Mouse (Mus musculus) forebrain, embryonic 13.5 days (tissue): ENCODE measurements around the gene Serpinb11. TPM values are rescaled to one million over a fixed set of nuclear protein-coding genes. Genes with fewer than 3 reads are reported as not detected.

Experiments
- ATAC-seq: fragments of 200-750 bp; cut with Nextera tagmentation; 2 replicates; pipeline ENCODE4 v1.8.0; 2017
- H3K27ac ChIP-seq: fragments of 300-500 bp; sonication (generic); 2 replicates; pipeline ENCODE4 v1.5.1; 2015; ENCODE audit warnings: inconsistent platforms, mild to moderate bottlenecking, moderate library complexity
- H3K27me3 ChIP-seq: fragments of 300-500 bp; sonication (generic); 2 replicates; pipeline ENCODE4 v1.6.1; 2015; ENCODE audit warnings: mild to moderate bottlenecking, inconsistent platforms
- H3K36me3 ChIP-seq: fragments of 300-500 bp; sonication (generic); 2 replicates; pipeline ENCODE4 v1.6.1; 2015; ENCODE audit warnings: mild to moderate bottlenecking, inconsistent platforms; ENCODE audit not compliant: poor library complexity, severe bottlenecking
- H3K4me1 ChIP-seq: fragments of 300-500 bp; sonication (generic); 2 replicates; pipeline ENCODE4 v1.6.1; 2015; ENCODE audit warnings: inconsistent platforms
- H3K4me2 ChIP-seq: fragments of 300-500 bp; sonication (generic); 2 replicates; pipeline ENCODE4 v1.6.1; 2015; ENCODE audit warnings: inconsistent platforms, mild to moderate bottlenecking, moderate library complexity
- H3K4me3 ChIP-seq: fragments of 300-500 bp; sonication (generic); 2 replicates; pipeline ENCODE4 v1.5.1; 2015; ENCODE audit warnings: mild to moderate bottlenecking, inconsistent platforms
- H3K9ac ChIP-seq: fragments of 300-500 bp; sonication (generic); 2 replicates; pipeline ENCODE4 v1.6.1; 2015; ENCODE audit warnings: mild to moderate bottlenecking, inconsistent platforms
- H3K9me3 ChIP-seq: fragments of 300-500 bp; sonication (generic); replicated peaks from 2 replicates; pipeline ENCODE4 v1.6.1; 2016; ENCODE audit warnings: inconsistent platforms
- WGBS: fragments of 180-500 bp; shearing (Covaris S2); methylation state at CpG from one replicate; pipeline ENCODE4 v1.1.7; 2015; 5-methylcytosine and 5-hydroxymethylcytosine counted together
- polyA plus RNA-seq: library from polyadenylated mRNA; unstranded; fragments of >200 nt; fragmentation: Nextera tagmentation; extraction: Ambion mirVana; gene quantifications from 2 replicates; pipeline ENCODE4 v1.2.1, GENCODE M21; 2015

The Serpinb11 gene
- not detected in 2 replicates for polyA plus RNA-seq

DNA sequence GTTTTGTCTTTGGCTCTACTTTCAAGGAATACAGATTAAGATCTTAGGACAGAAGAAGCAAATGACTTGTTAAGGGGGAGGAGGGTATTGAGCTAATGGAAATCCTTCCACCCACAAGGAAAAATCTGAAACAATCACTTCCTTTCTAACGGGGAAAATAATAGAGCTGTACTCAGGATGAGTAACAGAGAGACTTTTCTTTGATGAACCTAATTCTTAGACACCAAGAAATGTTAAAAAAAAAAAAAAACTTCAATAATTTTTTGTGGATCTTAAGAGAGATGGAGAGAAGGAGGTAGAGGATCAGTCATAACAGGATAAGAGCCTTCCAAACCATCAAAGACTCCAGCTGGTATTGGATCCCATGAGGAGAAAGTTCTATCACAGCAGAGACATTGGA lies at the start of gene Serpinb11:
Serpinb11 (plus strand) TSS at position 301 of the 400 bp plus-strand sequence.
- no peaks in the 10 kb centered on the region for H3K27me3 ChIP-seq
- H3K4me3 ChIP-seq, result no peak within 1 kb of the TSS
- H3K9me3 ChIP-seq, result no peaks in the 10 kb centered on the region
- H3K36me3 ChIP-seq, result no peaks in the 10 kb centered on the region
- no peak within 1 kb of the TSS for H3K27ac ChIP-seq
- no peak within 1 kb of the TSS for H3K4me2 ChIP-seq
- 30% methylated on average over 1 of the region's 1 CpGs for whole genome bisulfite sequencing
- H3K9ac ChIP-seq, result no peak within 1 kb of the TSS
- ATAC-seq, result no peak
- H3K4me1 ChIP-seq, result no peaks in the 10 kb centered on the region

- Histone ChIP-seq H3K27ac (no peak overlapping the region), H3K27me3 (no peaks in the 10 kb centered on the region), H3K9ac (no peak overlapping the region), H3K4me2 (no peak overlapping the region), H3K4me3 (no peak overlapping the region), H3K4me1 (no peaks in the 10 kb centered on the region), H3K9me3 (no peaks in the 10 kb centered on the region), H3K36me3 (no peaks in the 10 kb centered on the region)
- ATAC-seq, result no peak
These were observed 15.0 kb upstream of the Serpinb11 start for GRCm38 (mm10) chr1:107345979-107346378.

GRCm38 (mm10) chr1:107346788-107347187 lies 14.2 kb upstream of the Serpinb11 start:
- no peaks in the 10 kb centered on the region for H3K27me3 ChIP-seq
- WGBS, result 94% methylated on average over 2 of the region's 2 CpGs

GRCm38 (mm10) chr1:107350392-107350791 lies 10.6 kb upstream of the Serpinb11 start:
- H3K9me3 ChIP-seq, result no peaks in the 10 kb centered on the region
- ATAC-seq, result no peak
- no peak overlapping the region for H3K4me2 ChIP-seq
- H3K9ac ChIP-seq, result no peak overlapping the region
- no peak overlapping the region for H3K4me3 ChIP-seq
- H3K27me3 ChIP-seq, result no peaks in the 10 kb centered on the region
- H3K4me1 ChIP-seq, result no peaks in the 10 kb centered on the region
- no peak overlapping the region for H3K27ac ChIP-seq
- no peaks in the 10 kb centered on the region for H3K36me3 ChIP-seq
- 69% methylated on average over 3 of the region's 3 CpGs for WGBS

More at GRCm38 (mm10) chr1:107346788-107347187, 14.2 kb upstream of the Serpinb11 start:
- no peak overlapping the region for H3K9ac ChIP-seq
- ATAC-seq, result no peak
- no peaks in the 10 kb centered on the region for H3K4me1 ChIP-seq
- no peak overlapping the region for H3K4me3 ChIP-seq
- H3K4me2 ChIP-seq, result no peak overlapping the region
- no peak overlapping the region for H3K27ac ChIP-seq
- H3K9me3 ChIP-seq, result no peaks in the 10 kb centered on the region
- H3K36me3 ChIP-seq, result no peaks in the 10 kb centered on the region

DNA sequence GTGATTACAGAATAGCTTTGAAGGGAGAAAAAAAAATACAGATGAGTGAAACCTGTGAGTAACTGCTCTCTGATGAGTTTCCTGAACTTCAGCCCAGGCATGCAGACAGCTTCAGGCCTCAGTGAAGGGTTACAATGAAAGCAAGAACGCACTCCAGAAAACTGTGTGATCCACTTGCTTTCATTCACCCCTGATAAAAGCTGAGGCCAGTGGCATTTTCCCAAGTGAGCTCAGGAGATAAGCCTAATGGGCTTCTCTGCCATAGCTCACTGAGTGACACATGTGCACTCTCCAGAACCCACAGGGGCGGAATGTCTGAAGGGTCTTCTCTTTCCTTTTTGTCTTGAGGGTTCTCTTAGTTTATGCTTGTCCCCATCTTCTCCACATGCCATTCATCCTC lies 9.9 kb upstream of the Serpinb11 start:
- Histone ChIP-seq H3K4me3 (no peak overlapping the region), H3K9ac (no peak overlapping the region), H3K27me3 (no peaks in the 10 kb centered on the region), H3K9me3 (no peaks in the 10 kb centered on the region), H3K27ac (no peak overlapping the region), H3K4me2 (no peak overlapping the region), H3K36me3 (no peaks in the 10 kb centered on the region), H3K4me1 (no peaks in the 10 kb centered on the region)
- WGBS, result 83% methylated on average over 2 of the region's 2 CpGs
- no peak for ATAC-seq

- H3K9ac ChIP-seq, result no peak overlapping the region
- H3K9me3 ChIP-seq, result no peaks in the 10 kb centered on the region
- no peak overlapping the region for H3K4me2 ChIP-seq
- H3K27me3 ChIP-seq, result no peaks in the 10 kb centered on the region
- H3K36me3 ChIP-seq, result no peaks in the 10 kb centered on the region
- ATAC-seq, result no peak
- no peaks in the 10 kb centered on the region for H3K4me1 ChIP-seq
- 49% methylated on average over 3 of the region's 3 CpGs for WGBS
- H3K4me3 ChIP-seq, result no peak overlapping the region
- no peak overlapping the region for H3K27ac ChIP-seq
These were observed 8.0 kb upstream of the Serpinb11 start for GRCm38 (mm10) chr1:107353046-107353445.

DNA sequence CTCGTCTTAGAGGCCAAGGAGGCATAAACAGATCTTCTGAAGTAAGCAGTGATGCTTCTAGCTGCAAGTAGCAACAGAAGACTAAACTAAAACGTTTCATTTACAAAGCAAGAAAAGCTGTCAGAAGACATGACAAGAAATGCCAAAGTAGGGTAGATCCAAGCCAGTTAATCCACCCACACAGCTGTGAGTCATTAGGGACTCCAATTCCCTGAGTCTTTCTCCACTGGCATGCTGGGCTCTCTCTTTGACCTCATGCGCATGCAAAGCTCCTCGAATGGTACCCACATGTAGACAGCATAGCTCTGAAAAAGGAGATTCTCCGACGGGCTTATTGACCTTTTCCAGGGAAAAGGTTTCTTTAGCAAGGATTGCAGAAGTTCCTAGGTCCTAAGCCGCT lies 5.0 kb downstream of the Serpinb11 start:
- 59% methylated on average over 7 of the region's 7 CpGs for WGBS
- Histone ChIP-seq H3K4me1 (0 out of 2 replicates have a peak, but pooled peaks cover 3% of the 10 kb centered on the region), H3K27me3 (no peaks in the 10 kb centered on the region), H3K36me3 (no peaks in the 10 kb centered on the region), H3K4me3 (no peak overlapping the region), H3K27ac (no peak overlapping the region), H3K9ac (no peak overlapping the region), H3K4me2 (no peak overlapping the region), H3K9me3 (no peaks in the 10 kb centered on the region)
- ATAC-seq, result no peak

DNA sequence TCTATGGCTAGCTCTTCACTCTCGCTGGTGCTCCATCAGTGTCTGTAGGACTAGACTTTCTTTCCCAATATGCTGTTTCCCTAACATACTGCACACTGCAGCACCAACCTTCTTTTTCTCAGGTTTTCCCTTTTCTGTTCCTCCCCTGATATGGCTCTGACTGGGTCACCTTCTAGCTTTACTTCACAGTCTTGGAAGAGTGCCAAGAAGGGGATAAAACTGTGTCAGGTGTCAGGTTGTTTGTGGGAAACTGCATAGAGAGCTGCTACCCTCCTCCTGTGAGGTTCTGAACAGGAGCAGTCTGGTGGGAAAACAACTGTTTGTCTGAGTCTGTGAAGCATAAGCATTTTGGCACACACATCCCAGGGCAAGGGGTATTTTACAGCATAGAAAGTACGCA lies 7.9 kb downstream of the Serpinb11 start:
- H3K4me2 ChIP-seq, result no peak overlapping the region
- no peak overlapping the region for H3K4me3 ChIP-seq
- ATAC-seq, result no peak
- H3K9me3 ChIP-seq, result no peaks in the 10 kb centered on the region
- H3K27ac ChIP-seq, result no peak overlapping the region
- no peaks in the 10 kb centered on the region for H3K36me3 ChIP-seq
- H3K9ac ChIP-seq, result no peak overlapping the region
- 57% methylated on average over 2 of the region's 2 CpGs for WGBS
- H3K27me3 ChIP-seq, result no peaks in the 10 kb centered on the region
- 0 out of 2 replicates have a peak, but pooled peaks cover 3% of the 10 kb centered on the region for H3K4me1 ChIP-seq

GRCm38 (mm10) chr1:107376952-107377351 lies 16.0 kb downstream of the Serpinb11 start:
- Histone ChIP-seq H3K27me3 (no peaks in the 10 kb centered on the region), H3K9me3 (no peaks in the 10 kb centered on the region), H3K36me3 (no peaks in the 10 kb centered on the region), H3K4me2 (no peak overlapping the region), H3K9ac (no peak overlapping the region), H3K4me3 (no peak overlapping the region), H3K4me1 (no peaks in the 10 kb centered on the region), H3K27ac (no peak overlapping the region)
- WGBS, result 91% methylated on average over 4 of the region's 4 CpGs
- no peak for ATAC-seq

DNA sequence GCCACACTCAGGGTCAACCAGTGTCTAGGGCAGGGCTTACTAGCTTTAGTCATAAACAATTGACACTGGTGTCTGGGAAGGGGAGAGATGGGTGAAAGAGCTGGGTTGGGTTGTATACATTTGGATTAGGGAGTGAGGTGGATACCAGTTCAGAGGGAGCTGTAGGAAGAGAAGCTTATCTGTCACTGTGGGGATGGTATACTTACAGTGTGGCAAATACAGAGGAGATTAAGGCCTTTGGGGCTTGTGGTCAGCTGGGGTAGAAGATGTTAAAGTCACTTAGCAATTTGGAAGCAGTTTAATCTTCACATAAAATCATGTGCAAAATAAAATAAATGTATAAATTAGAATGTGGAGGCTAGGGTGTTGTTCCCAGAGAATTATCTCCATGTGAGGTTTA lies 17.4 kb downstream of the Serpinb11 start:
- Histone ChIP-seq H3K9me3 (no peaks in the 10 kb centered on the region), H3K4me2 (no peak overlapping the region), H3K27ac (no peak overlapping the region), H3K27me3 (no peaks in the 10 kb centered on the region), H3K36me3 (no peaks in the 10 kb centered on the region), H3K4me3 (no peak overlapping the region), H3K9ac (no peak overlapping the region), H3K4me1 (no peaks in the 10 kb centered on the region)
- ATAC-seq, result no peak

DNA sequence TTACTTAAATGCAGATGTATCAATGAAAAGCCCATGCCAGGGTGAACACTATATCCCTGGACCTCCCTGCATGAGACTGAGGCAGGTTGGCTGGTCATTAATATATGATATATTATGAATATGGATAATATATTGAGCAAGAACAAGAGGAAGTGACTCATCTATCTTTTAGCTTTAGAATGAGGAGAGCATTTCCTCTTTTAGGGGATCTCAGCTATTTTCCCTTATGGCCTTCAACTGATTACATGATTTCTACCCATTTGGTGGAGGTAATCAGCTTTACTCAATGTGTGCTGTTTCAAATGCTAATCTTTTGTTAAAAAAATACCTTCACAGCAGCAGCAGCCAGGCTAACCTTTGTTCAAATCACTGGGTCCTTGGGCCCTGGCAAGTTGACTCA lies 20.5 kb downstream of the Serpinb11 start:
- Histone ChIP-seq H3K4me2 (no peak overlapping the region), H3K9me3 (no peaks in the 10 kb centered on the region), H3K27ac (no peak overlapping the region), H3K36me3 (no peaks in the 10 kb centered on the region), H3K4me3 (no peak overlapping the region), H3K4me1 (no peaks in the 10 kb centered on the region), H3K27me3 (no peaks in the 10 kb centered on the region), H3K9ac (no peak overlapping the region)
- no peak for ATAC-seq

- Histone ChIP-seq H3K9ac (no peak overlapping the region), H3K27ac (no peak overlapping the region), H3K27me3 (no peaks in the 10 kb centered on the region), H3K9me3 (no peaks in the 10 kb centered on the region), H3K4me2 (no peak overlapping the region), H3K4me1 (no peaks in the 10 kb centered on the region), H3K4me3 (no peak overlapping the region), H3K36me3 (no peaks in the 10 kb centered on the region)
- ATAC-seq, result no peak
- 83% methylated on average over 1 of the region's 1 CpGs for whole genome bisulfite sequencing
These were observed 21.4 kb downstream of the Serpinb11 start for GRCm38 (mm10) chr1:107382404-107382803.

DNA sequence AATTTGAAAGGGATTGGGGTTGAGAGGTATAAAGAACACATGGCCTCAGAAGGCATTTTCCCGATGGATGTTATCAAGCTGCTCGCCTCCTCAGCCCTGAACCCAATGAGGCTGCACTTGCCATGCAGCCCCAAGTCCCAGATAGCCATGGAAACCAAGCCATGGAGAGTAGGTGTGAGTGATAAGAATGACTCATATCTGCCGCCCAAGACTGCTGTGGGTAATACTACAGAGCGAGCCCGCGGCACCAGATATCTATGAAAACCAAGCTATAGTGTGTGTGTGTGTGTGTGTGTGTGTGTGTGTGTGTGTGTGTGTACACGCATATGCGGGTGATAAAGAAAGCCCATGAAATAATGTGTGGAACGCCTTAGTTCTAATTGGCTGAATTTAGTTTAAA lies 23.5 kb downstream of the Serpinb11 start:
- Histone ChIP-seq H3K27ac (no peak overlapping the region), H3K4me3 (no peak overlapping the region), H3K9ac (no peak overlapping the region), H3K4me2 (no peak overlapping the region), H3K9me3 (no peaks in the 10 kb centered on the region), H3K4me1 (no peaks in the 10 kb centered on the region), H3K27me3 (no peaks in the 10 kb centered on the region), H3K36me3 (no peaks in the 10 kb centered on the region)
- no peak for ATAC-seq
- WGBS, result 92% methylated on average over 9 of the region's 9 CpGs
